Mouse (Mus musculus) hindbrain, embryonic 15.5 days (tissue): ENCODE measurements around the gene Rbm44. TPM values are rescaled to one million over a fixed set of nuclear protein-coding genes. Genes with fewer than 3 reads are reported as not detected.

ENCODE experiments used
- ATAC-seq: fragments of 200-750 bp; cut with Nextera tagmentation; 2 replicates; pipeline ENCODE4 v1.8.0; 2017; ENCODE audit warnings: low read depth, moderate number of reproducible peaks, moderate TSS enrichment; ENCODE audit not compliant: low FRiP score
- H3K27ac ChIP-seq: fragments of 300-500 bp; sonication (generic); replicated peaks from 2 replicates; pipeline ENCODE4 v1.5.1; 2015; ENCODE audit warnings: mild to moderate bottlenecking, inconsistent platforms
- H3K27me3 ChIP-seq: fragments of 300-500 bp; sonication (generic); 2 replicates; pipeline ENCODE4 v1.6.1; 2015; ENCODE audit warnings: control low read depth, inconsistent platforms
- H3K36me3 ChIP-seq: fragments of 300-500 bp; sonication (generic); 2 replicates; pipeline ENCODE4 v1.6.1; 2015; ENCODE audit warnings: control low read depth, inconsistent platforms
- H3K4me1 ChIP-seq: fragments of 300-500 bp; sonication (generic); replicated peaks from 2 replicates; pipeline ENCODE4 v1.6.1; 2015; ENCODE audit warnings: control low read depth, inconsistent platforms
- H3K4me2 ChIP-seq: fragments of 300-500 bp; sonication (generic); 2 replicates; pipeline ENCODE4 v1.6.1; 2015; ENCODE audit warnings: moderate library complexity, mild to moderate bottlenecking, inconsistent platforms
- H3K4me3 ChIP-seq: fragments of 300-500 bp; sonication (generic); 2 replicates; pipeline ENCODE4 v1.5.1; 2015; ENCODE audit warnings: mild to moderate bottlenecking, inconsistent platforms
- H3K9ac ChIP-seq: fragments of 300-500 bp; sonication (generic); 2 replicates; pipeline ENCODE4 v1.6.1; 2015; ENCODE audit warnings: inconsistent platforms
- H3K9me3 ChIP-seq: fragments of 300-500 bp; sonication (generic); 2 replicates; pipeline ENCODE4 v1.6.1; 2016; ENCODE audit warnings: control low read depth, inconsistent platforms
- WGBS: fragments of 180-500 bp; shearing (Covaris S2); methylation state at CpG from one replicate; pipeline ENCODE4 v1.1.7; 2015; 5-methylcytosine and 5-hydroxymethylcytosine counted together
- polyA plus RNA-seq: library from polyadenylated mRNA; unstranded; fragments of >200 nt; fragmentation: Nextera tagmentation; extraction: Ambion mirVana; gene quantifications from 2 replicates; pipeline ENCODE4 v1.2.1, GENCODE M21; 2015

Rbm44 gene
- polyA plus RNA-seq, 1 experiment from 2014 or later = 0.16 TPM

- Histone ChIP-seq H3K27ac (no peak overlapping the region), H3K4me3 (no peak overlapping the region), H3K9me3 (no peaks in the 10 kb centered on the region), H3K9ac (no peak overlapping the region), H3K36me3 (no peaks in the 10 kb centered on the region), H3K27me3 (no peaks in the 10 kb centered on the region), H3K4me1 (0 out of 2 replicates have a peak, but pooled peaks cover 3% of the 10 kb centered on the region), H3K4me2 (no peak overlapping the region)
- ATAC-seq = no peak
- WGBS = 77% methylated on average over 10 of the region's 10 CpGs
Measured at GRCm38 (mm10) chr1:91199793-91200192, 54.9 kb downstream of the Rbm44 start.

- H3K4me3 ChIP-seq = no peak overlapping the region
- ATAC-seq = no peak
- no peak overlapping the region for H3K27ac ChIP-seq
- H3K4me1 ChIP-seq = 0 out of 2 replicates have a peak, but pooled peaks cover 3% of the 10 kb centered on the region
- no peaks in the 10 kb centered on the region for H3K27me3 ChIP-seq
- no peaks in the 10 kb centered on the region for H3K9me3 ChIP-seq
- no peaks in the 10 kb centered on the region for H3K36me3 ChIP-seq
- no peak overlapping the region for H3K4me2 ChIP-seq
- H3K9ac ChIP-seq = no peak overlapping the region
- 45% methylated on average over 3 of the region's 3 CpGs for WGBS
Measured at GRCm38 (mm10) chr1:91201122-91201521, 56.2 kb downstream of the Rbm44 start.

GRCm38 (mm10) chr1:91204221-91204765 is 59.4 kb downstream of the Rbm44 start:
- no peaks in the 10 kb centered on the region for H3K9me3 ChIP-seq
- ATAC-seq = no peak
- no peak overlapping the region for H3K27ac ChIP-seq
- no peaks in the 10 kb centered on the region for H3K36me3 ChIP-seq
- H3K4me1 ChIP-seq = peaks cover 3% of the 10 kb centered on the region
- H3K4me2 ChIP-seq = no peak overlapping the region
- WGBS = 86% methylated on average over 5 of the region's 5 CpGs
- no peak overlapping the region for H3K9ac ChIP-seq
- no peak overlapping the region for H3K4me3 ChIP-seq
- no peaks in the 10 kb centered on the region for H3K27me3 ChIP-seq

- no peak overlapping the region for H3K27ac ChIP-seq
- no peaks in the 10 kb centered on the region for H3K36me3 ChIP-seq
- H3K27me3 ChIP-seq = no peaks in the 10 kb centered on the region
- peaks cover 16% of the 10 kb centered on the region for H3K4me1 ChIP-seq
- H3K9ac ChIP-seq = no peak overlapping the region
- H3K9me3 ChIP-seq = no peaks in the 10 kb centered on the region
- ATAC-seq = no peak
- H3K4me2 ChIP-seq = no peak overlapping the region
- 87% methylated on average over 6 of the region's 6 CpGs for WGBS
- H3K4me3 ChIP-seq = no peak overlapping the region
Measured at GRCm38 (mm10) chr1:91205651-91206050, 60.8 kb downstream of the Rbm44 start.

- no peak for ATAC-seq
- Histone ChIP-seq H3K9me3 (no peaks in the 10 kb centered on the region), H3K27ac (no peak overlapping the region), H3K4me1 (peaks cover 20% of the 10 kb centered on the region), H3K4me3 (no peak overlapping the region), H3K36me3 (no peaks in the 10 kb centered on the region), H3K4me2 (no peak overlapping the region), H3K27me3 (no peaks in the 10 kb centered on the region), H3K9ac (no peak overlapping the region)
- 74% methylated on average over 8 of the region's 8 CpGs for WGBS
Measured at GRCm38 (mm10) chr1:91206336-91206735, 61.4 kb downstream of the Rbm44 start.

- Histone ChIP-seq H3K4me3 (no peak overlapping the region), H3K4me2 (no peak overlapping the region), H3K9ac (no peak overlapping the region), H3K4me1 (peaks cover 24% of the 10 kb centered on the region), H3K9me3 (no peaks in the 10 kb centered on the region), H3K36me3 (no peaks in the 10 kb centered on the region), H3K27me3 (no peaks in the 10 kb centered on the region), H3K27ac (no peak overlapping the region)
- 73% methylated on average over 5 of the region's 5 CpGs for whole genome bisulfite sequencing
- no peak for ATAC-seq
Measured at GRCm38 (mm10) chr1:91206873-91207272, 62.0 kb downstream of the Rbm44 start.

GRCm38 (mm10) chr1:91207334-91208074 is 62.6 kb downstream of the Rbm44 start:
- Histone ChIP-seq H3K36me3 (no peaks in the 10 kb centered on the region), H3K4me1 (peaks cover 28% of the 10 kb centered on the region), H3K27ac (0 out of 2 replicates have a peak overlapping the region, but pooled peaks have one; percentile 88), H3K27me3 (no peaks in the 10 kb centered on the region), H3K9me3 (no peaks in the 10 kb centered on the region), H3K4me2 (no peak overlapping the region), H3K4me3 (no peak overlapping the region), H3K9ac (no peak overlapping the region)
- 78% methylated on average over 3 of the region's 3 CpGs for WGBS
- no peak for ATAC-seq

GRCm38 (mm10) chr1:91209343-91209742 is 64.5 kb downstream of the Rbm44 start:
- no peak overlapping the region for H3K9ac ChIP-seq
- no peaks in the 10 kb centered on the region for H3K9me3 ChIP-seq
- WGBS = 64% methylated on average over 6 of the region's 6 CpGs
- no peaks in the 10 kb centered on the region for H3K27me3 ChIP-seq
- H3K36me3 ChIP-seq = no peaks in the 10 kb centered on the region
- no peak overlapping the region for H3K4me3 ChIP-seq
- peak overlapping the region; percentile 88 for H3K27ac ChIP-seq
- no peak overlapping the region for H3K4me2 ChIP-seq
- H3K4me1 ChIP-seq = peaks cover 28% of the 10 kb centered on the region
- ATAC-seq = peak; percentile 84

- no peak overlapping the region for H3K9ac ChIP-seq
- H3K9me3 ChIP-seq = no peaks in the 10 kb centered on the region
- peak; percentile 82 for ATAC-seq
Measured at GRCm38 (mm10) chr1:91209785-91210184, 64.9 kb downstream of the Rbm44 start.

GRCm38 (mm10) chr1:91211099-91211498 is 66.2 kb downstream of the Rbm44 start:
- H3K9ac ChIP-seq = no peak overlapping the region
- no peaks in the 10 kb centered on the region for H3K27me3 ChIP-seq
- H3K9me3 ChIP-seq = no peaks in the 10 kb centered on the region
- no peak overlapping the region for H3K4me2 ChIP-seq
- 70% methylated on average over 1 of the region's 1 CpGs for WGBS
- peak overlapping the region; percentile 88 for H3K27ac ChIP-seq
- H3K4me1 ChIP-seq = peaks cover 28% of the 10 kb centered on the region
- H3K36me3 ChIP-seq = no peaks in the 10 kb centered on the region
- H3K4me3 ChIP-seq = no peak overlapping the region
- ATAC-seq = no peak

More at GRCm38 (mm10) chr1:91209785-91210184, 64.9 kb downstream of the Rbm44 start:
- Histone ChIP-seq H3K4me2 (no peak overlapping the region), H3K27ac (peak overlapping the region; percentile 88), H3K27me3 (no peaks in the 10 kb centered on the region), H3K36me3 (no peaks in the 10 kb centered on the region), H3K4me1 (peaks cover 28% of the 10 kb centered on the region), H3K4me3 (no peak overlapping the region)
- 53% methylated on average over 6 of the region's 6 CpGs for WGBS

- H3K4me3 ChIP-seq = no peak overlapping the region
- no peaks in the 10 kb centered on the region for H3K36me3 ChIP-seq
- no peak overlapping the region for H3K4me2 ChIP-seq
- H3K4me1 ChIP-seq = peaks cover 28% of the 10 kb centered on the region
- peak; percentile 40; the same call in 1 of the 2 replicates for ATAC-seq
- WGBS = 51% methylated on average over 7 of the region's 7 CpGs
- no peak overlapping the region for H3K9ac ChIP-seq
- no peaks in the 10 kb centered on the region for H3K9me3 ChIP-seq
- H3K27ac ChIP-seq = peak overlapping the region; percentile 88
- H3K27me3 ChIP-seq = no peaks in the 10 kb centered on the region
Measured at GRCm38 (mm10) chr1:91211591-91212008, 66.7 kb downstream of the Rbm44 start.

GRCm38 (mm10) chr1:91215264-91215663 is 70.4 kb downstream of the Rbm44 start:
- H3K4me1 ChIP-seq = peaks cover 18% of the 10 kb centered on the region; the same call in 1 of the 2 replicates
- H3K4me2 ChIP-seq = no peak overlapping the region
- H3K4me3 ChIP-seq = no peak overlapping the region
- no peak overlapping the region for H3K27ac ChIP-seq
- ATAC-seq = no peak
- WGBS = 100% methylated on average over 1 of the region's 1 CpGs
- no peaks in the 10 kb centered on the region for H3K27me3 ChIP-seq
- no peak overlapping the region for H3K9ac ChIP-seq
- H3K9me3 ChIP-seq = no peaks in the 10 kb centered on the region
- H3K36me3 ChIP-seq = no peaks in the 10 kb centered on the region
